Mouse (Mus musculus): ENCODE results near the gene Slc25a20. TPM values are rescaled to one million over a fixed set of nuclear protein-coding genes. Genes with fewer than 3 reads are reported as not detected.

The Slc25a20 gene
- total RNA-seq, 2 experiments from 2014 or later, result 19.2 to 21.0 TPM

Small RNA genes lying within 50 kb of the gene (microRNA-seq; reads per million reads assigned to microRNA genes)
- gene Gm26298, result 0 reads per million in 2 experiments

Other genes starting within 250 kb of the Slc25a20 start
- under 1 TPM; 0.11 to 0.23 TPM for gene Ccdc36, start 233.6 kb upstream of the Slc25a20 start, total RNA-seq (2021)
- not detected for gene BC048562, start 225.6 kb upstream of the Slc25a20 start, total RNA-seq (2021)
- 10 to 100 TPM; 33.6 to 34.1 TPM for gene Ccdc71, start 201.6 kb upstream of the Slc25a20 start, total RNA-seq (2021)
- gene Klhdc8b, start 200.5 kb upstream of the Slc25a20 start, total RNA-seq (2021), result 10 to 100 TPM; 20.7 to 22.7 TPM
- gene Lamb2, start 182.4 kb upstream of the Slc25a20 start, total RNA-seq (2021), result 10 to 100 TPM; 36.9 to 39.4 TPM
- gene Usp19, start 171.5 kb upstream of the Slc25a20 start, total RNA-seq (2021), result 100 to 1,000 TPM; 119 to 125 TPM
- 10 to 100 TPM; 95.3 to 97.3 TPM for gene Qars, start 154.4 kb upstream of the Slc25a20 start, total RNA-seq (2021)
- gene Qrich1, start 145.3 kb upstream of the Slc25a20 start, total RNA-seq (2021), result 100 to 1,000 TPM; 121 to 129 TPM
- gene Impdh2, start 101.8 kb upstream of the Slc25a20 start, total RNA-seq (2021), result 10 to 100 TPM; 78.2 to 83.9 TPM
- 10 to 100 TPM; 59.6 to 63.4 TPM for gene Ndufaf3, start 94.7 kb upstream of the Slc25a20 start, total RNA-seq (2021)
- gene Dalrd3, start 92.2 kb upstream of the Slc25a20 start, total RNA-seq (2021), result 10 to 100 TPM; 74.3 to 83.8 TPM
- gene Wdr6, start 83.3 kb upstream of the Slc25a20 start, total RNA-seq (2021), result 100 to 1,000 TPM; 239 to 247 TPM
- 10 to 100 TPM; 48.7 to 49.0 TPM for gene P4htm, start 64.4 kb upstream of the Slc25a20 start, total RNA-seq (2021)
- gene Arih2, start 12.7 kb upstream of the Slc25a20 start, total RNA-seq (2021), result 10 to 100 TPM; 47.3 to 51.1 TPM
- 10 to 100 TPM; 54.9 to 60.6 TPM for gene Prkar2a, start 27.2 kb downstream of the Slc25a20 start, total RNA-seq (2021)
- gene Ip6k2, start 121.7 kb downstream of the Slc25a20 start, total RNA-seq (2021), result 100 to 1,000 TPM; 180 to 190 TPM
- 10 to 100 TPM; 40.7 to 43.4 TPM for gene Nckipsd, start 146.3 kb downstream of the Slc25a20 start, total RNA-seq (2021)
- 10 to 100 TPM; 64.6 to 78.9 TPM for gene Celsr3, start 164.2 kb downstream of the Slc25a20 start, total RNA-seq (2021)
- 10 to 100 TPM; 35.8 to 38.1 TPM for gene Slc26a6, start 191.2 kb downstream of the Slc25a20 start, total RNA-seq (2021)